ENCODE assay signal across 20 mouse cellular contexts in the genomic region with DNA sequence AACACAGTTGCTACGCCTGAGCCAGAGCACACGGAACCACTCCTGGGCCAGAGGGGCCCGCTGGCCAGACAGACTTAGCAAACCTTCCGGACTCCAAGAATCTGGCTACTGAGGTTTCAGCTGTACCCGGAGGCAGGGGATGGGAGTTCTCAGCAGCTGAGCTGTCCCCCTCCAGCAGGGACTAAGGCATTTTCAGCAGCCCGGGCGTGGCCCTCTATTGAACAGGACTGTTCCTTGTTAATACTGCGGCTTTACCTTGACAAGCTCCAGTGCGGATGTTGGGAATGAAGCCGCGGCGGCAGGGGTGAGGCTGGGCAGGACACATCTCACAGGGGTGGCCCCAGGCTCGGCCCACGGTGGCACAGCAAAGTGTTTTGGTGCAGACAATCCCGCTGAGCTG.
DNase-seq lines count a peak whose midpoint lies in the region; ATAC-seq lines count a peak whose summit lies in the region.
"Had no signal": no experiment of that assay in that cellular context is flagged by ENCODE, and none has a peak within 500 bp of the region (broad histone marks: within the 10 kb centered on the region; RNA-seq: fewer than 3 reads in every experiment).

No protein-coding gene starts in this region.

- no peaks in the 10 kb centered on the region for H3K27me3 ChIP-seq in liver, embryonic 12.5 days (replicated peaks)
- no peaks in the 10 kb centered on the region for H3K27me3 ChIP-seq in embryonic facial prominence, embryonic 10.5 days (replicated peaks; ENCODE audit: low read depth, poor library complexity, severe bottlenecking)
- H3K27me3 ChIP-seq in heart, embryonic 10.5 days (ENCODE audit: insufficient read depth, poor library complexity, severe bottlenecking): no peaks in the 10 kb centered on the region
- H3K27me3 ChIP-seq: hindbrain, embryonic 15.5 days; midbrain, embryonic 12.5 days; Patski had no signal

- H3K9me3 ChIP-seq in liver, embryonic 12.5 days (replicated peaks): no peaks in the 10 kb centered on the region
- H3K9me3 ChIP-seq in embryonic facial prominence, embryonic 10.5 days: no peaks in the 10 kb centered on the region
- no peaks in the 10 kb centered on the region for H3K9me3 ChIP-seq in heart, embryonic 10.5 days
- H3K9me3 ChIP-seq: hindbrain, embryonic 15.5 days; midbrain, embryonic 12.5 days had no signal

- peak; percentile 6 for DNase-seq in liver
- no peak for DNase-seq in embryonic facial prominence, embryonic 10.5 days (ENCODE audit: low spot score)
- no peak for DNase-seq in heart, embryonic 10.5 days (ENCODE audit: low spot score)
- DNase-seq in heart, postnatal 4 days: peak; percentile 33
- DNase-seq in left cerebral cortex, postnatal 4 days: no peak
- no peak for DNase-seq in adrenal gland, postnatal 36 days
- DNase-seq: adrenal gland, adult 2 months; cerebellum, adult 2 months; gastrocnemius, postnatal 25 days; kidney, adult 9 months; layer of hippocampus, postnatal 36 days; lung, postnatal 36 days; thymus, postnatal 25 days had no signal

- no peaks in the 10 kb centered on the region for H3K36me3 ChIP-seq in liver, embryonic 12.5 days
- no peaks in the 10 kb centered on the region for H3K36me3 ChIP-seq in embryonic facial prominence, embryonic 10.5 days (replicated peaks)
- peaks cover 15% of the 10 kb centered on the region for H3K36me3 ChIP-seq in heart, embryonic 10.5 days
- H3K36me3 ChIP-seq: hindbrain, embryonic 15.5 days; midbrain, embryonic 12.5 days had no signal

- ATAC-seq in liver, embryonic 12.5 days: no peak
- no peak for ATAC-seq in cerebellum, adult (ENCODE audit: insufficient number of reproducible peaks, low FRiP score, low TSS enrichment)
- ATAC-seq: CD4-positive, CD25-positive, alpha-beta regulatory T cell, adult 4 months; Patski had no signal

- H3K4me3 ChIP-seq in liver, embryonic 12.5 days: no peak overlapping the region
- no peak overlapping the region for H3K4me3 ChIP-seq in embryonic facial prominence, embryonic 10.5 days
- H3K4me3 ChIP-seq in heart, embryonic 10.5 days: no peak overlapping the region
- H3K4me3 ChIP-seq: hindbrain, embryonic 15.5 days; midbrain, embryonic 12.5 days; myocyte had no signal

- intact Hi-C loops in left cerebral cortex, postnatal 4 days (cut with DNase I): no loop called here

- H3K4me2 ChIP-seq in liver, embryonic 12.5 days: no peak overlapping the region
- H3K4me2 ChIP-seq: hindbrain, embryonic 15.5 days; midbrain, embryonic 12.5 days had no signal

- H3K9ac ChIP-seq in liver, embryonic 12.5 days: no peak overlapping the region
- H3K9ac ChIP-seq: hindbrain, embryonic 15.5 days; midbrain, embryonic 12.5 days had no signal

- no peaks in the 10 kb centered on the region for H3K4me1 ChIP-seq in liver, embryonic 12.5 days
- H3K4me1 ChIP-seq in embryonic facial prominence, embryonic 10.5 days: 0 out of 2 replicates have a peak, but pooled peaks cover 3% of the 10 kb centered on the region
- H3K4me1 ChIP-seq in heart, embryonic 10.5 days: peaks cover 7% of the 10 kb centered on the region; the same call in 1 of the 2 replicates
- H3K4me1 ChIP-seq: hindbrain, embryonic 15.5 days; midbrain, embryonic 12.5 days had no signal

- 75% methylated on average over 15 of the region's 15 CpGs for WGBS in liver, embryonic 12.5 days (ENCODE audit: insufficient replicate concordance)
- WGBS in embryonic facial prominence, embryonic 10.5 days: 85% methylated on average over 15 of the region's 15 CpGs
- WGBS in heart, embryonic 10.5 days: 82% methylated on average over 15 of the region's 15 CpGs

- no peak overlapping the region for H3K27ac ChIP-seq in liver, embryonic 12.5 days
- H3K27ac ChIP-seq in embryonic facial prominence, embryonic 10.5 days (replicated peaks): peak overlapping the region; percentile 26; the same call in 1 of the 2 replicates
- H3K27ac ChIP-seq in heart, embryonic 10.5 days: peak overlapping the region; percentile 38
- H3K27ac ChIP-seq: hindbrain, embryonic 15.5 days; midbrain, embryonic 12.5 days had no signal

Comparison
In these comparisons a context has a peak if more than half of its experiments do, and no peak if none do; other contexts are left out.
1. DNase-seq: peak in liver (single experiment) and heart, postnatal 4 days (single experiment); none in embryonic facial prominence, embryonic 10.5 days (single experiment), heart, embryonic 10.5 days (single experiment), left cerebral cortex, postnatal 4 days (single experiment) and adrenal gland, postnatal 36 days (0 of 2).